Mouse (Mus musculus): ENCODE results near the gene Neurod4.

GRCm38 (mm10) chr10:130228246-130228645 is 51.8 kb downstream of the Neurod4 start:
- TF ChIP-seq CTCF (IDR thresholded peaks at IDR 0.05; ENCODE audit: extremely low read depth, insufficient read length, insufficient replicate concordance, low read depth, low read length) (no peak), POLR2A (IDR thresholded peaks at IDR 0.05; ENCODE audit: low read depth, low read length) (no peak)
